Mouse (Mus musculus) intestine, embryonic 15.5 days (tissue): Measurements from ENCODE around the gene Slc5a3. TPM values are rescaled to one million over a fixed set of nuclear protein-coding genes. Genes with fewer than 3 reads are reported as not detected.
"Not testable (repeated sequence)": the region's sequence is repeated elsewhere in the genome, so short reads cannot be mapped to it uniquely, and the experiment has no call there.

Experiments used
- ATAC-seq: fragments of 200-750 bp; cut with Nextera tagmentation; 2 replicates; pipeline ENCODE4 v1.8.0; 2017; ENCODE audit warnings: moderate TSS enrichment, moderate library complexity
- H3K27ac ChIP-seq: fragments of 300-500 bp; sonication (generic); 2 replicates; pipeline ENCODE4 v1.5.1; 2015; ENCODE audit warnings: mild to moderate bottlenecking, inconsistent platforms
- H3K27me3 ChIP-seq: fragments of 300-500 bp; sonication (generic); replicated peaks from 2 replicates; pipeline ENCODE4 v1.6.1; 2015; ENCODE audit warnings: inconsistent platforms
- H3K36me3 ChIP-seq: fragments of 300-500 bp; sonication (generic); 2 replicates; pipeline ENCODE4 v1.6.1; 2015; ENCODE audit warnings: inconsistent platforms
- H3K4me1 ChIP-seq: fragments of 300-500 bp; sonication (generic); replicated peaks from 2 replicates; pipeline ENCODE4 v1.6.1; 2015; ENCODE audit warnings: inconsistent platforms
- H3K4me2 ChIP-seq: fragments of 300-500 bp; sonication (generic); replicated peaks from 2 replicates; pipeline ENCODE4 v1.6.1; 2015; ENCODE audit warnings: mild to moderate bottlenecking, inconsistent platforms
- H3K4me3 ChIP-seq: fragments of 300-500 bp; sonication (generic); replicated peaks from 2 replicates; pipeline ENCODE4 v1.5.1; 2015; ENCODE audit warnings: inconsistent platforms
- H3K9ac ChIP-seq: fragments of 300-500 bp; sonication (generic); 2 replicates; pipeline ENCODE4 v1.6.1; 2015; ENCODE audit warnings: inconsistent platforms
- H3K9me3 ChIP-seq: fragments of 300-500 bp; sonication (generic); 2 replicates; pipeline ENCODE4 v1.6.1; 2016; ENCODE audit warnings: inconsistent platforms
- WGBS: fragments of 180-500 bp; shearing (Covaris S2); methylation state at CpG from one replicate; pipeline ENCODE4 v1.1.7; 2015; 5-methylcytosine and 5-hydroxymethylcytosine counted together
- polyA plus RNA-seq: library from polyadenylated mRNA; unstranded; fragments of >200 nt; fragmentation: Nextera tagmentation; extraction: Ambion mirVana; gene quantifications from 2 replicates; pipeline ENCODE4 v1.2.1, GENCODE M21; 2015

Slc5a3 gene
- polyA plus RNA-seq, 1 experiment from 2014 or later: 4.4 TPM

- no peak overlapping the region for H3K27ac ChIP-seq
- no peak overlapping the region for H3K4me3 ChIP-seq
- WGBS: 78% methylated on average over 10 of the region's 10 CpGs
- H3K27me3 ChIP-seq: no peaks in the 10 kb centered on the region
- no peaks in the 10 kb centered on the region for H3K4me1 ChIP-seq
- no peak for ATAC-seq
- H3K9ac ChIP-seq: no peak overlapping the region
- no peak overlapping the region for H3K4me2 ChIP-seq
- H3K36me3 ChIP-seq: no peaks in the 10 kb centered on the region
- H3K9me3 ChIP-seq: no peaks in the 10 kb centered on the region
Observed at GRCm38 (mm10) chr16:92083771-92084453, 25.8 kb downstream of the Slc5a3 start.

- H3K27ac ChIP-seq: no peak overlapping the region
- no peak overlapping the region for H3K9ac ChIP-seq
- WGBS: 74% methylated on average over 3 of the region's 3 CpGs
- no peaks in the 10 kb centered on the region for H3K27me3 ChIP-seq
- H3K36me3 ChIP-seq: no peaks in the 10 kb centered on the region
- no peaks in the 10 kb centered on the region for H3K9me3 ChIP-seq
- no peak overlapping the region for H3K4me2 ChIP-seq
- no peaks in the 10 kb centered on the region for H3K4me1 ChIP-seq
- H3K4me3 ChIP-seq: no peak overlapping the region
- no peak for ATAC-seq
Observed at GRCm38 (mm10) chr16:92089225-92089624, 31.1 kb downstream of the Slc5a3 start.

GRCm38 (mm10) chr16:92091876-92092275 lies 33.8 kb downstream of the Slc5a3 start:
- Histone ChIP-seq H3K4me2 (no peak overlapping the region), H3K4me3 (no peak overlapping the region), H3K36me3 (no peaks in the 10 kb centered on the region), H3K9me3 (no peaks in the 10 kb centered on the region), H3K27me3 (no peaks in the 10 kb centered on the region), H3K4me1 (no peaks in the 10 kb centered on the region), H3K9ac (no peak overlapping the region), H3K27ac (no peak overlapping the region)
- ATAC-seq: no peak
- 88% methylated on average over 5 of the region's 5 CpGs for WGBS

- ATAC-seq: no peak
- H3K9me3 ChIP-seq: no peaks in the 10 kb centered on the region
- no peak overlapping the region for H3K4me3 ChIP-seq
- no peak overlapping the region for H3K4me2 ChIP-seq
- H3K27ac ChIP-seq: no peak overlapping the region
- H3K36me3 ChIP-seq: no peaks in the 10 kb centered on the region
- 0 out of 2 replicates have a peak, but pooled peaks cover 6% of the 10 kb centered on the region for H3K4me1 ChIP-seq
- no peak overlapping the region for H3K9ac ChIP-seq
- 59% methylated on average over 10 of the region's 10 CpGs for WGBS
- no peaks in the 10 kb centered on the region for H3K27me3 ChIP-seq
Observed at GRCm38 (mm10) chr16:92098351-92099051, 40.4 kb downstream of the Slc5a3 start.

GRCm38 (mm10) chr16:92099598-92099997 lies 41.5 kb downstream of the Slc5a3 start:
- no peaks in the 10 kb centered on the region for H3K36me3 ChIP-seq
- WGBS: 75% methylated on average over 16 of the region's 16 CpGs
- no peak overlapping the region for H3K4me3 ChIP-seq
- H3K27me3 ChIP-seq: no peaks in the 10 kb centered on the region
- H3K4me1 ChIP-seq: peaks cover 9% of the 10 kb centered on the region; the same call in 1 of the 2 replicates
- H3K27ac ChIP-seq: no peak overlapping the region
- no peak overlapping the region for H3K4me2 ChIP-seq
- no peak overlapping the region for H3K9ac ChIP-seq
- no peaks in the 10 kb centered on the region for H3K9me3 ChIP-seq
- ATAC-seq: no peak

- WGBS: 55% methylated on average over 4 of the region's 4 CpGs
Observed at GRCm38 (mm10) chr16:92100111-92100510, 42.0 kb downstream of the Slc5a3 start.

GRCm38 (mm10) chr16:92102115-92102514 lies 44.0 kb downstream of the Slc5a3 start:
- Histone ChIP-seq H3K27ac (no peak overlapping the region), H3K27me3 (no peaks in the 10 kb centered on the region), H3K36me3 (no peaks in the 10 kb centered on the region), H3K4me3 (no peak overlapping the region), H3K4me2 (no peak overlapping the region), H3K4me1 (peaks cover 9% of the 10 kb centered on the region; the same call in 1 of the 2 replicates), H3K9ac (no peak overlapping the region), H3K9me3 (no peaks in the 10 kb centered on the region)
- ATAC-seq: no peak
- 87% methylated on average over 5 of the region's 5 CpGs for WGBS

More at GRCm38 (mm10) chr16:92100111-92100510, 42.0 kb downstream of the Slc5a3 start:
- H3K4me2 ChIP-seq: no peak overlapping the region
- H3K4me3 ChIP-seq: no peak overlapping the region
- H3K27me3 ChIP-seq: no peaks in the 10 kb centered on the region
- H3K9ac ChIP-seq: no peak overlapping the region
- no peaks in the 10 kb centered on the region for H3K9me3 ChIP-seq
- ATAC-seq: no peak
- no peak overlapping the region for H3K27ac ChIP-seq
- no peaks in the 10 kb centered on the region for H3K36me3 ChIP-seq
- H3K4me1 ChIP-seq: peaks cover 9% of the 10 kb centered on the region; the same call in 1 of the 2 replicates

GRCm38 (mm10) chr16:92102931-92103330 lies 44.8 kb downstream of the Slc5a3 start:
- not testable (repeated sequence) for H3K27ac ChIP-seq, H3K9me3 ChIP-seq, H3K4me3 ChIP-seq, H3K4me2 ChIP-seq, H3K9ac ChIP-seq, H3K27me3 ChIP-seq, ATAC-seq, H3K36me3 ChIP-seq, H3K4me1 ChIP-seq
- 90% methylated on average over 6 of the region's 7 CpGs for WGBS

- H3K4me3 ChIP-seq: no peak overlapping the region
- no peak overlapping the region for H3K27ac ChIP-seq
- 56% methylated on average over 9 of the region's 9 CpGs for WGBS
- no peak overlapping the region for H3K4me2 ChIP-seq
- H3K36me3 ChIP-seq: no peaks in the 10 kb centered on the region
- ATAC-seq: peak; percentile 51
- H3K9me3 ChIP-seq: no peaks in the 10 kb centered on the region
- H3K9ac ChIP-seq: 0 out of 2 replicates have a peak overlapping the region, but pooled peaks have one; percentile 5
- H3K4me1 ChIP-seq: peaks cover 6% of the 10 kb centered on the region; the same call in 1 of the 2 replicates
- H3K27me3 ChIP-seq: no peaks in the 10 kb centered on the region
Observed at GRCm38 (mm10) chr16:92103572-92104331, 45.6 kb downstream of the Slc5a3 start.

- no peak overlapping the region for H3K27ac ChIP-seq
- no peaks in the 10 kb centered on the region for H3K9me3 ChIP-seq
- 0 out of 2 replicates have a peak overlapping the region, but pooled peaks have one; percentile 5 for H3K9ac ChIP-seq
- 90% methylated on average over 2 of the region's 2 CpGs for WGBS
- no peaks in the 10 kb centered on the region for H3K27me3 ChIP-seq
- no peaks in the 10 kb centered on the region for H3K36me3 ChIP-seq
- no peak overlapping the region for H3K4me2 ChIP-seq
- peaks cover 3% of the 10 kb centered on the region; the same call in 1 of the 2 replicates for H3K4me1 ChIP-seq
- ATAC-seq: 0 out of 2 replicates have a peak, but pooled peaks have one; percentile 7
- H3K4me3 ChIP-seq: no peak overlapping the region
Observed at GRCm38 (mm10) chr16:92104332-92104590, 46.1 kb downstream of the Slc5a3 start.

GRCm38 (mm10) chr16:92104951-92105350 lies 46.8 kb downstream of the Slc5a3 start:
- Histone ChIP-seq H3K9me3 (no peaks in the 10 kb centered on the region), H3K27ac (no peak overlapping the region), H3K4me3 (no peak overlapping the region), H3K36me3 (no peaks in the 10 kb centered on the region), H3K27me3 (no peaks in the 10 kb centered on the region), H3K4me2 (no peak overlapping the region), H3K9ac (no peak overlapping the region), H3K4me1 (peaks cover 3% of the 10 kb centered on the region; the same call in 1 of the 2 replicates)
- ATAC-seq: no peak
- WGBS: 89% methylated on average over 2 of the region's 2 CpGs

- WGBS: 74% methylated on average over 3 of the region's 3 CpGs
- Histone ChIP-seq H3K27ac (no peak overlapping the region), H3K4me2 (no peak overlapping the region), H3K9ac (no peak overlapping the region), H3K9me3 (no peaks in the 10 kb centered on the region), H3K4me3 (no peak overlapping the region), H3K27me3 (no peaks in the 10 kb centered on the region), H3K36me3 (no peaks in the 10 kb centered on the region), H3K4me1 (peaks cover 5% of the 10 kb centered on the region; the same call in 1 of the 2 replicates)
- ATAC-seq: no peak
Observed at GRCm38 (mm10) chr16:92105631-92106030, 47.5 kb downstream of the Slc5a3 start.
